Mouse (Mus musculus): ENCODE results near the gene Gm9508. TPM values are rescaled to one million over a fixed set of nuclear protein-coding genes. Genes with fewer than 3 reads are reported as not detected.
"Not testable (repeated sequence)": the region's sequence is repeated elsewhere in the genome, so short reads cannot be mapped to it uniquely, and the experiment has no call there.

Gm9508 gene
- polyA plus RNA-seq, 1 experiment, result not detected

GRCm38 (mm10) chr10:77713734-77714133, 16.7 kb upstream of the Gm9508 start:
- Histone ChIP-seq H3K4me1 (ENCODE audit: control insufficient read depth) (no peaks in the 10 kb centered on the region), H3K36me3 (ENCODE audit: control insufficient read depth) (no peaks in the 10 kb centered on the region), H3K4me3 (replicated peaks) (no peak overlapping the region), H3K9me3 (ENCODE audit: control insufficient read depth, low read length) (peaks cover 5% of the 10 kb centered on the region), H3K27me3 (ENCODE audit: control insufficient read depth) (no peaks in the 10 kb centered on the region)
- no peak for TF ChIP-seq TAL1 (IDR thresholded peaks at IDR 0.05; ENCODE audit: low read length)
- TF ChIP-seq GATA1 (IDR thresholded peaks at IDR 0.05; ENCODE audit: low read length), result no peak

GRCm38 (mm10) chr10:77711157-77711556, 14.1 kb upstream of the Gm9508 start, which contains the start of gene Gm10024:
Gene Gm10024, plus strand, starts transcription at chr10:77711457.
- H3K9me3 ChIP-seq (ENCODE audit: control insufficient read depth, low read length), result peaks cover 10% of the 10 kb centered on the region
- H3K36me3 ChIP-seq (ENCODE audit: control insufficient read depth); H3K4me1 ChIP-seq (ENCODE audit: control insufficient read depth); H3K4me3 ChIP-seq (replicated peaks); H3K27me3 ChIP-seq (ENCODE audit: control insufficient read depth): not testable (repeated sequence)

- TF ChIP-seq TAL1 (IDR thresholded peaks at IDR 0.05; ENCODE audit: low read length), result no peak
- no peak for TF ChIP-seq GATA1 (IDR thresholded peaks at IDR 0.05; ENCODE audit: low read length)
- Histone ChIP-seq H3K4me3 (replicated peaks) (no peak overlapping the region), H3K9me3 (ENCODE audit: control insufficient read depth, low read length) (peaks cover 10% of the 10 kb centered on the region), H3K27me3 (ENCODE audit: control insufficient read depth) (no peaks in the 10 kb centered on the region), H3K4me1 (ENCODE audit: control insufficient read depth) (no peaks in the 10 kb centered on the region), H3K36me3 (ENCODE audit: control insufficient read depth) (no peaks in the 10 kb centered on the region)
Observed at GRCm38 (mm10) chr10:77709831-77710230, 12.8 kb upstream of the Gm9508 start.

GRCm38 (mm10) chr10:77706326-77706725, 9.3 kb upstream of the Gm9508 start, which contains the start of gene Gm10272:
Gene Gm10272, plus strand, starts transcription at chr10:77706626.
- Histone ChIP-seq H3K36me3 (ENCODE audit: control insufficient read depth) (no peaks in the 10 kb centered on the region), H3K9me3 (ENCODE audit: control insufficient read depth, low read length) (peaks cover 10% of the 10 kb centered on the region), H3K27me3 (ENCODE audit: control insufficient read depth) (no peaks in the 10 kb centered on the region), H3K4me3 (replicated peaks) (no peak within 1 kb of the TSS), H3K4me1 (ENCODE audit: control insufficient read depth) (no peaks in the 10 kb centered on the region)
- TF ChIP-seq GATA1 (IDR thresholded peaks at IDR 0.05; ENCODE audit: low read length) (no peak), TAL1 (IDR thresholded peaks at IDR 0.05; ENCODE audit: low read length) (no peak)

GRCm38 (mm10) chr10:77690356-77690807, 6.7 kb downstream of the Gm9508 start, which contains the start of gene Gm19402:
Gene Gm19402, minus strand, starts transcription at chr10:77690757.
- not testable (repeated sequence) for H3K4me1 ChIP-seq (ENCODE audit: control insufficient read depth); H3K4me3 ChIP-seq (replicated peaks); H3K9me3 ChIP-seq (ENCODE audit: control insufficient read depth, low read length); H3K36me3 ChIP-seq (ENCODE audit: control insufficient read depth)
- H3K27me3 ChIP-seq (ENCODE audit: control insufficient read depth), result peaks cover 42% of the 10 kb centered on the region

- Histone ChIP-seq H3K9me3 (ENCODE audit: control insufficient read depth, low read length) (no peaks in the 10 kb centered on the region), H3K4me3 (replicated peaks) (no peak overlapping the region), H3K4me1 (ENCODE audit: control insufficient read depth) (no peaks in the 10 kb centered on the region), H3K27me3 (ENCODE audit: control insufficient read depth) (peaks cover 70% of the 10 kb centered on the region), H3K36me3 (ENCODE audit: control insufficient read depth) (no peaks in the 10 kb centered on the region)
- TF ChIP-seq GATA1 (IDR thresholded peaks at IDR 0.05; ENCODE audit: low read length) (no peak), TAL1 (IDR thresholded peaks at IDR 0.05; ENCODE audit: low read length) (no peak)
Observed at GRCm38 (mm10) chr10:77687021-77687420, 10.0 kb downstream of the Gm9508 start.

GRCm38 (mm10) chr10:77685895-77686664, 11.0 kb downstream of the Gm9508 start, which contains the start of gene Tspear:
Gene Tspear, plus strand, starts transcription at chr10:77686569.
- H3K4me1 ChIP-seq (ENCODE audit: control insufficient read depth), result no peaks in the 10 kb centered on the region
- peaks cover 75% of the 10 kb centered on the region for H3K27me3 ChIP-seq (ENCODE audit: control insufficient read depth)
- no peaks in the 10 kb centered on the region for H3K9me3 ChIP-seq (ENCODE audit: control insufficient read depth, low read length)
- TF ChIP-seq TAL1 (IDR thresholded peaks at IDR 0.05; ENCODE audit: low read length), result no peak
- TF ChIP-seq GATA1 (IDR thresholded peaks at IDR 0.05; ENCODE audit: low read length), result no peak
- H3K36me3 ChIP-seq (ENCODE audit: control insufficient read depth), result no peaks in the 10 kb centered on the region
- H3K4me3 ChIP-seq (replicated peaks), result no peak within 1 kb of the TSS

- Histone ChIP-seq H3K9me3 (ENCODE audit: control insufficient read depth, low read length) (no peaks in the 10 kb centered on the region), H3K36me3 (ENCODE audit: control insufficient read depth) (no peaks in the 10 kb centered on the region), H3K4me3 (replicated peaks) (no peak overlapping the region), H3K27me3 (ENCODE audit: control insufficient read depth) (peaks cover 85% of the 10 kb centered on the region), H3K4me1 (ENCODE audit: control insufficient read depth) (no peaks in the 10 kb centered on the region)
- TF ChIP-seq TAL1 (IDR thresholded peaks at IDR 0.05; ENCODE audit: low read length) (no peak), GATA1 (IDR thresholded peaks at IDR 0.05; ENCODE audit: low read length) (no peak)
Observed at GRCm38 (mm10) chr10:77684181-77684580, 12.9 kb downstream of the Gm9508 start.

GRCm38 (mm10) chr10:77682994-77683393, 14.0 kb downstream of the Gm9508 start:
- Histone ChIP-seq H3K4me3 (replicated peaks) (no peak overlapping the region), H3K9me3 (ENCODE audit: control insufficient read depth, low read length) (peaks cover 4% of the 10 kb centered on the region; the same call in 1 of the 2 replicates), H3K27me3 (ENCODE audit: control insufficient read depth) (peaks cover 87% of the 10 kb centered on the region), H3K36me3 (ENCODE audit: control insufficient read depth) (no peaks in the 10 kb centered on the region), H3K4me1 (ENCODE audit: control insufficient read depth) (no peaks in the 10 kb centered on the region)
- no peak for TF ChIP-seq TAL1 (IDR thresholded peaks at IDR 0.05; ENCODE audit: low read length)
- no peak for TF ChIP-seq GATA1 (IDR thresholded peaks at IDR 0.05; ENCODE audit: low read length)
